Mouse (Mus musculus): ENCODE data around the gene Pdgfc.

DNA sequence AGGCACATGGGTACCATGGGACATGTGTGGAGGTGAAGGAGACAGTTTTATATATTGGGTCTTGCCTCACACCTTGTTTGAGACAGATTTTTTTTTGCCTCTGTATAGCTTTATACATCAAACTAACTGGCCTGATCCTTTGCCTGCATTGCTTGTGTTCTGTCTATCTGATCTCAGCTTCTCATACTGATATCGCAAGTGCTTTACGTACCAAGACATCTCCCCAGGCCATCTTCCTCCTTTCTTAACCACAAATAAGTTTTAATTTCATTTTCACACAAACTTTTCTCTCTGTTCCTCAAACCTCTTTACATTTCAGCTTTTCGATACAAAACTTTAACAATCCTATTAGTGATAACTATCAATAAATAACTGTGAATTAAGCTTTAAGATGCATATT is 76.7 kb downstream of the Pdgfc start:
- TF ChIP-seq TAL1 (IDR thresholded peaks at IDR 0.05; ENCODE audit: low read length): no peak
- no peak for TF ChIP-seq GATA1 (IDR thresholded peaks at IDR 0.05; ENCODE audit: low read length)

All from erythroblast, embryonic 14.5 days (primary cell).